Mouse (Mus musculus) cerebellum, adult 2 months (tissue): ENCODE measurements around the gene Smyd5.

Experiments
- CTCF ChIP-seq: fragments of 200-500 bp; IDR thresholded peaks from 2 replicates; pipeline ENCODE4 v1.5.1; 2011; ENCODE audit warnings: low read depth, mild to moderate bottlenecking, control low read depth, low read length, moderate library complexity, borderline replicate concordance; ENCODE audit not compliant: insufficient read depth
- POLR2A ChIP-seq: fragments of 200-500 bp; IDR thresholded peaks from 2 replicates; pipeline ENCODE4 v1.6.1; 2011; ENCODE audit warnings: low read length, control low read depth, borderline replicate concordance; ENCODE audit not compliant: insufficient read depth

- TF ChIP-seq CTCF (no peak), POLR2A (no peak)
These were observed 58.5 kb downstream of the Smyd5 start for GRCm38 (mm10) chr6:85490252-85490651.
